Mouse (Mus musculus) cerebellum, adult 18-20 months (tissue): ENCODE measurements around the gene Hck.
A peak's percentile ranks its signal among the peaks of the same experiment; 100 is the strongest.

ENCODE experiments used
- DNase-seq, 2 experiments: peaks; one replicate each; pipeline ENCODE4 v3.0.0; 2021

Hck gene

DNA sequence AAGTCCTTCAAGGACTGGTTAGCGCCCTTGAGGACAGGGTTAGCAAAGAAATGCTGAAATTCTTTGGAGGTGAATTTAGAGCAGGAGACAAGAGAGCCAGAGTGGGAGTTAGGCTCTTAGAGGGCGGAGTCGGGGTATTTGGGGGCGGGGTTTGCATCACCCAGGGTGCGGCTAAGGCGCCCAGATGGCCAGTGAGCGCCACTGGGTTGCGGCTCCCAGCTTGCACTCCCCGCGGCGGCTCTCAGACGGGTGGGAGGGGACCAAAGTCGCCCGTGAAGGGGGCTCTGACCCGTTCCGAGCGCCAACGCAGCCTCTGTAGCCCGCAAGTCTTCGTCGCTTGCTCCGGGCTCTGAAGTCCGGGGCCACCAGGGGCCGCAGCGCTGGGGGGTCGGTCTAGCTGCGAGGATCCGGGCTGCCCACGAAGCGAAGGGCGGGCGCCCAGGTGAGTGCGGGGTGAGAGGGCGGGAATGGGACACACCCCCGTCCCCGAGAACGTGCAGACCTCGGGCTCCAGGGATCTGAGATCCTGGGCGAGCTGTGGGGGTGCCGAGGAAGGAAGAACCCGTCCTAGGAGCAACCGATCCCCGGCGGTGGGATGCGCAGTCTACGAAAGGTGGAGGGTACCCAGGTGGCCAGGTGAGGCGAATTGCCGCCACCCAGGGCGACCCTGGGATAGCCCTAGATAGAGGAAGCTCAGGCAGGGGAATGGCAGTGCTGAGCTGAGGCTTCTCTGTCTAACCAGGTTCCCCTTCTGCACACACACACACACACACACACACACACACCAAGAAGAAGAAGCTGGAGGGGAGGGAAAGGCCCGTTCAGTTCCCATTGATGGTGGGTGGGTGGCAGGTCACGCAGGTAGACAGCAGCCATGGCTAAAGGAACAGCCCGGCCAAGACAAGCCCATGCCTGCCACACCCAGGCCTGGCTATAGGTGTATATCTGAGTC lies at the start of gene Hck:
Gene Hck (plus strand): TSS at position 156 of the 952 bp plus-strand sequence.
- DNase-seq: peak in 1 of 2 experiments; percentile 6

DNA sequence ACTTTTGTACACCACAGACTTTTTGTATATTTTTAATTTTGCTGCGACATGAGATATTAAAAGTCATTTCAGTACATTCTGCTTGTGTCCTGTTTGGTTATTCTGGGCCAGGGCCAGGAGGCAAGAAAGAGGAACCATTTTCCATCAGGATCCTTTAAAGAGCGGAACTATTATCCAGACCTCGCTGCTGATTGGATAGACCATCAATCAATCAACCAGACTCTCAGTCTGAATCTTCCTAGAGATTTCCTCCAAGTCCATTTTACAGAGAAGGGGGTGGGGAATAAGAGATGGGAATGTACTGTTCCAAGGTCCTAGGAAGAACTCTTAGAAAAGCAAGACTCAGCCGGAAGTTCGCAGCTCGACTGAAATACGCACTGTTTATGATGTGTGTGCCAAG lies 48.1 kb upstream of the Hck start:
- DNase-seq: no peak

DNA sequence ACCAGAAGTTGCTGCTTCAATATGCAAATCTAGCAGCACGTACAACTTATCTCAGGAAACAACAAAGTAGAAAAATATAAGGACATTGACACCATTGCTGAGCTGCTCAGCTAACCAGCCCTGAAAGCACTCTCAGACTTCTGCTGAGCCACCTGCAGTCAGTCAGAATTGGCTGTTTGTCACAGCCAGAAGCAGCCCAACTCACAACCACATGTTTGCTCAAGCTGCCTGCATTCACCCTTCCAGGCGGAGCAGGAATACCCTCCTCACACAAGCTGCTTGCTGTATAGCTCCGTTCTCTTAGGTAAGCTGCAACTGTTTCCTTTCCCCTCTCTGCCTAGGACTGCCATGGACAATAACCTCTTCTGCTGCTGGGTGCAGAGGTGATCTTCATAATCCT lies 44.9 kb upstream of the Hck start:
- DNase-seq: no peak

GRCm38 (mm10) chr2:153064190-153064970 lies 43.9 kb upstream of the Hck start:
- no peak for DNase-seq

DNA sequence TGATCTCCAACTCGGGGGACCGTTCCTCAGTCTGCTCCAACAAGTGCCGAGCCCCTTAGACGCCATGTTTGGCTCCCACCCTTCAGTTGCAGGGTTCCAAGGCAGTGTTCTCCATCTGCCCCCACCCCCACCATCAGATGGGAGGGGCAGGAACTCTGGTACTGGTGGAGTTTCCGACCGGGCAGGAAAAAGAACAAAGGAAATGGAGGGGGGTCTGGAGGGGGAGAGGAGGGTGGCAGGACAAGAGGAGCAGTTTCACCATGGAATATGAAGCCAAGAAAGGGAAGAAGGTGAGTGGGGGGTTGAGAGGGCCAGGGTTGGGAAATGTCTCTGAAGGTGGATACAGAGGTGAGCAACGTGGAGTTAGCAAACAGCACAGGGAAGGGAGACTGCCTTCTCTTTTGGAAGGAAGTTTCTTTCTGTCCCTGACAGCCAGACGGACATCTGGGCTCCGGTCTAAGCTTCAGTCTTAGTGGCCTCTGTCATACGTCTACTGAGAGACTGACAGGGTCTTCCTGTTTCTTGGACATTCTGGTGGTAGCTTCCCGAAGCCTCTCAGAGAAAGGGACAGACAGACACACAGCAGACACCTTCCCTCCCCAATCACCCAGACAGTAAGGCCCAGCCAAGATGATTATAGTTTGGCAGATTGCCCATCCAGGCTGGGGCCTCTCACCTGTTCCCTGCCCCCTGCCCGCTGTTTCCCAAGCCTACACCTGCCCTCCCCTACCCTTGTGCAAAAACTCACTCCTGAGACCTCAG lies 42.3 kb upstream of the Hck start, which contains the start of gene Ccm2l:
Gene Ccm2l (plus strand): TSS at position 209 of the 762 bp plus-strand sequence.
- DNase-seq: no peak

DNA sequence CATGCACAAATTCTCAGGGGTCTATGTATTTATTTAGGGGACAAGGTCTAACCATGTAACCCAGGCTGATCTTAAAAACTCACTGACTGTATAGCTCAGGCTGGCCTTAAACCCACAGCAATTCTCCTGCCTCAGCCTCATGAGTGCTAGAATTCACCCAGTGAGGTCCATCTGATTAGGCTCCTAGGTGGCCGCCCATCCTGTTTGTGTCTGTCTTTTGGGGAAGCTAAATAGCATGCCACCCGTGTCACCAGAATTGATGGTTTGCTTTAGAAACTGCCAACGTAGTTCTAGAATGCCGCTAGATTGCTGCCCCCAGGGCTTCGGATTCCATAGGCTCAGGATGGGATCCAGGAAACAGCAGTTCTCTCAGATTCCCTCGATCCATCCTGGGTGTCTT lies 41.3 kb upstream of the Hck start:
- DNase-seq: no peak

DNA sequence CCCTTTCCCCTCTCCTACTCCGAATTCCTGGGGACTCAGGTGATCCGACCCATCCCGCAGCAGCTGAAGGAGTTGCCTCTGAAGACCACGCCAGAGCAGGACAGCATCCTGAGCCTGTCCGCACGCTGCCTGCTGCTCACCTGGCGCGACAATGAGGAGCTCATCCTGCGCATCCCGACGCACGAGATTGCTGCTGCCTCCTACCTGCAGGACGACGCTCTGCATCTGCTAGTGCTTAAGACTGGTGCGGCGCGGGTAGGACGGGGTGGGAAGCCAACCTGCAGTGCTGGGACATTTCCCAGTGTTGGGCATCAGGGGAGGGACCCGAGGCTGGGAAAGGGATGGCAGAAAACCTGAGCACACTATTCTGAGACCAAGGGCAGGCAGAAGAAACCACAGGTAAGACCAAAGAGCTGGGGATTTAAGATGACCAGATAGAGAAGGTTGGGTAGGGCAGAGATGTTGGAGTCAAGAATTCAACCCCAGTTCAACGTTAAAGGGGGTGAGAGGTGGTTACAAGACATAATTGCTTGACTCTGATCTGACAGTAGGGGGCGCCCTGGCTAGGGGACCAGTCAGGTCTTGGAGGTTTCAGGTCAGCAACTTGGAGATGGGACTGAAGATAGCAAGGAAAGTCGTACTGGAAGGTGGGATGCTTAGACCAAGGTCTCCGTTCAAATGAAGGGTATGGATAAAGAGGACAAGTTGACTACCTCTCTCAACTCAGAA lies 37.3 kb upstream of the Hck start:
- peak; percentile 60 to 63 for DNase-seq

DNA sequence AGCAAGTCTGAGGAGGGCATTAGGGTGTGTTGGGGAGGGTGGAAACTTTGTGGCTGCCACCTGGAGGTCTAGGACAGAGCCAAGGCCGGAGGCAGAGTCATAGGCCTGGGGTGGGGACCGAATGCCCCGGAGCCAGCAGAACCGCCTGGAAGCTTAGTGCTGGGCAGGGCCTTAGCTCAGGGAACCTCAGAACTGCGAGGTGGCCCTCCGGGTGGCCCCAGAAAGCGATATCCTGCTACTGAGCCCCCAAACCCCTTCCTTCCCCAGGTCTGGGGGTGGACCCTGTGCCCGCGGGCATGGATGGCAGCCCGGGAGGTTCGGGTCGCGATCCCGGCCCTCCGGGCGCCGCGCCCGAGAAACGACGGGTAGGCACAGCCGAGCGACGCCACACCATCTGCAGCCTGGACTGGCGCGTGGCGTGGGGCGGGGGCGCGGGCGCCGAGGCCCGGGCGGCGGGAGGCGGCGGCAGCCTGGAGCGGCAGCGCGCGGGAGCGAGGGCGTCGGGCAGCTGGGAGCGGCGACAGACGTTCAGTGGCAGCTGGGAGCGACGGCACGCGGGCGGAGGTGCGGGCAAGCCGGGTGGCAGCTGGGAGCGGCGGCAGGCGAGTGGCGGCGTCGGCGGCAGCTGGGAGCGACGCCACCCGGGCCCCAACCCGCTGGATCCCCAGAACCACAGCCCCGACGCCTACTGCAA lies 36.6 kb upstream of the Hck start:
- DNase-seq: peak in 1 of 2 experiments; percentile 45

GRCm38 (mm10) chr2:153074651-153075050 lies 33.6 kb upstream of the Hck start:
- DNase-seq: no peak

DNA sequence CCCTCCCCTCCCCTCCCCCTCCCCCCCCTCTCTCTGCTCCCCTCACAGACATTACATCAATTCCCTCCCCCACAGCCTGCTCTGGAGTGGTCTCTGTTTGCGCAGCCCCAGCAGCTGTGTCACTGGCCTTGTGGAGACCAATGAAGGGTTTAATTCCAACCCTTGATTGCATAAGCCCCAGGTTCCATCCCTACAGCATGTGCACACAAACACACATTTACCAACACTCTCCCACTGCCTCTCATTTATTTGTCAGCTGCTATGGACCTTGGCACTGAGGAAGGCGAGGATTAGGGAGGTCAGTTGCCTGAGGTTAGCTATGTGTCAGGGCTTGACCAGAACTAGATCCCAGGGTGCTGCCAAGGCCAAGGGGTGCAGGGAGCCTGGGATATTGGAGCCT lies 32.3 kb upstream of the Hck start:
- no peak for DNase-seq

DNA sequence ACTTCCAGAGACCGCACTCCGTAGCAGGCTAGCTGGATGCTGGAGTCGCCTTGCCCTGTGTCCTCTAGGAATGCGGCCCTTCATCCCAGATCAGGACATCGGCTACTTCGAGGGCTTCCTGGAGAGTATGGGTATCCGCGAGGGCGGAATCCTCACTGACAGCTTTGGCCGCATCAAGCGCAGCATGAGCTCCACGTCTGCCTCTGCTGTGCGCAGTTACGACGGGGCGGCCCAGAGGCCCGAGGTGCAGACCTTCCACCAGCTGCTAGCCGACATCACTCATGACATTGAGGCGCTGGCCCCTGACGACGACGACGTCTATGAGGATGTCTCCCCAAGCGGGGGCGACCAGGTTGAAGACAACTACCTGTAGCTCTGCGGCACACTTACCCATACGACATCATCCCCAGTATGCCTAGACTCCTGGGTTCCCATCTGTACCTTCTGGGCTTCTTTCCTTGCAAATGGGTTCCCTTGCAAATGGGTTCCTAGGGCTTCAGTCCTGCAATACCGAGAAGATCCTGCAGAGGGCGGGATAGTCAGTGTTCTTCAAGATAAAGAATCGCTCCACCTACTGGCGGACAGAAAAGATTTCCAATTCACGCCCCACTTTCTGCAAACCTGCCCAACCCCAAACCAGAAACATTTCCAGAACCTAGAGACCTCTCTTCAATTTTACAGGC lies 27.3 kb upstream of the Hck start:
- peak; percentile 83 to 86 for DNase-seq

- no peak for DNase-seq
These were observed 26.4 kb upstream of the Hck start for GRCm38 (mm10) chr2:153081866-153082265.

DNA sequence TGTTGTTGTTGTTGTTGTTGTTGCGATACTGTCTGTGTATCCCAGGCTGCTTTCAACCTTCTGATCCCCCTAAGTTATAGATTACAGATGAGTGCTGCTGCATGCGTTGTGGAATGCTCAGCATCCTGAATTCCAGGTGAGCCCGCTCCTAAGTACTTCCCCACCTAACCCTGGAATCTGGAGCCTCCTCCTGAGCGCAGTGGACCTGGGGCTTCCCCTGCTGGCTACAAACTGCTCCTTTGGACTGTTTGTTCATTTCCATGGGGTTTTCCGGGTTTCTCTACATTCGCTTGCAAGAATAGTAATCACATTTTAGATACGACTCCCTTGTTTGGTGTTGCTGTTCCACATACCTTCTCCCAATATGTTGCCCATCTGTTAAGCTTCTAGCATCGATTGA lies 25.0 kb upstream of the Hck start:
- DNase-seq: no peak

GRCm38 (mm10) chr2:153083824-153084223 lies 24.4 kb upstream of the Hck start:
- no peak for DNase-seq

- no peak for DNase-seq
These were observed 23.8 kb upstream of the Hck start for GRCm38 (mm10) chr2:153084261-153084976.

- DNase-seq: no peak
These were observed 22.7 kb upstream of the Hck start for GRCm38 (mm10) chr2:153085556-153085955.

DNA sequence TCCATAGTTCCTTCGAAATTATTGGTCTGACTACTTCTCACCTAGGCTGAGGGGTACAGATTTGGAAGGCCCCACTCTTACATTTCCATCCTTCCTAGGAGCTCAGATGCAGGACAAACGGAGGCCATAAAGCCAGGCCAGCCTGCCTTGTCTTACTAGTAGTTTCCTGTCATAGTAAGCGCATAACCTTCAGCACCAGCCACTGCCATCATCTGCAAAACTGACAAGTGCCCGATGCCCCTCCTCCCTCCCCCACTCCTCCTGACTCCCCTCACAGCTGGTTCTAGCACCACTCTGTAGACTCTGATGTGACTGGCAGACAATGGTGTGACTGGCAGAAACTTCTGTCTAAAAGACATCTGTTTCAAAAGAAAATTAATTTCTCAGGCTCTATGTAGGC lies 22.1 kb upstream of the Hck start:
- no peak for DNase-seq

DNA sequence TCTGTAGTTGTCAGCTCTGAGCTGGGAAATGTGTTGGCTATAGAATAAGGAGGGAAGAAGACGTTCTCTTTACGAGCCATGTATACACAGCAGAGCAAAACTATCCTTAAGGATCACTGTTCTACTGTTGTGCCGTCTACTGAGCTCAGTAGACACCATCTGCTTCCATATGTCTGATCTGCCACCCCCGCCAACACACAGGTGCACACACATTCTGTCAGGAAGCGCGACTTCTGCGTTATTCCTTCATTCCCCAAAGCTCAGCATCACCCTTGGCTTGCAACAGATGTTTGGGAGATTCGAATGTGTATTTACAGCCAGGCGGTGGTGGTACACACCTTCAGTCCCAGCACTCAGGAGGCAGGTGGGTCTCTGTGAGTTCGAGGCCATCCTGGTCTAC lies 21.2 kb upstream of the Hck start:
- DNase-seq: no peak

GRCm38 (mm10) chr2:153089316-153089715 lies 19.0 kb upstream of the Hck start:
- DNase-seq: no peak

GRCm38 (mm10) chr2:153090551-153091165 lies 17.6 kb upstream of the Hck start:
- DNase-seq: no peak
